Mouse (Mus musculus): ENCODE measurements around the gene Ppp3r1. TPM values are rescaled to one million over a fixed set of nuclear protein-coding genes. Genes with fewer than 3 reads are reported as not detected.
"Not testable (repeated sequence)": the region's sequence is repeated elsewhere in the genome, so short reads cannot be mapped to it uniquely, and the experiment has no call there.

The Ppp3r1 gene
- total RNA-seq, 2 experiments from 2014 or later: 137 to 146 TPM

- DNase-seq (ENCODE audit: low spot score): no peak
Measured at GRCm38 (mm10) chr11:17199840-17200501, 40.9 kb downstream of the Ppp3r1 start.

GRCm38 (mm10) chr11:17200936-17201335 is 41.9 kb downstream of the Ppp3r1 start:
- no peak for DNase-seq (ENCODE audit: low spot score)

- no peak for DNase-seq (ENCODE audit: low spot score)
Measured at GRCm38 (mm10) chr11:17202481-17202880, 43.4 kb downstream of the Ppp3r1 start.

GRCm38 (mm10) chr11:17211258-17212140 is 52.4 kb downstream of the Ppp3r1 start, which contains the start of gene Pno1:
Gene Pno1, minus strand, starts transcription at chr11:17211568.
- DNase-seq (ENCODE audit: low spot score): peak; percentile 97

GRCm38 (mm10) chr11:17212141-17212495 is 53.1 kb downstream of the Ppp3r1 start:
- DNase-seq (ENCODE audit: low spot score): no peak

GRCm38 (mm10) chr11:17212903-17213509 is 53.9 kb downstream of the Ppp3r1 start:
- no peak for DNase-seq (ENCODE audit: low spot score)

- no peak for DNase-seq (ENCODE audit: low spot score)
Measured at GRCm38 (mm10) chr11:17215475-17215874, 56.4 kb downstream of the Ppp3r1 start.

- no peak for DNase-seq (ENCODE audit: low spot score)
Measured at GRCm38 (mm10) chr11:17221126-17221525, 62.1 kb downstream of the Ppp3r1 start.

- no peak for DNase-seq (ENCODE audit: low spot score)
Measured at GRCm38 (mm10) chr11:17232792-17233191, 73.7 kb downstream of the Ppp3r1 start.

- DNase-seq (ENCODE audit: low spot score): no peak
Measured at GRCm38 (mm10) chr11:17236449-17237037, 77.5 kb downstream of the Ppp3r1 start.

- not testable (repeated sequence) for DNase-seq (ENCODE audit: low spot score)
Measured at GRCm38 (mm10) chr11:17238598-17238997, 79.5 kb downstream of the Ppp3r1 start.

GRCm38 (mm10) chr11:17248715-17249114 is 89.7 kb downstream of the Ppp3r1 start:
- no peak for DNase-seq (ENCODE audit: low spot score)

Other genes starting within 250 kb of the Ppp3r1 start
- under 1 TPM; 0.09 to 0.39 TPM for gene Fbxo48, start 207.9 kb upstream of the Ppp3r1 start, total RNA-seq (2021)
- gene Cnrip1, start 107.7 kb upstream of the Ppp3r1 start, total RNA-seq (2021): 1 to 10 TPM; 2.6 to 2.8 TPM
- gene Plek, start 106.9 kb upstream of the Ppp3r1 start, total RNA-seq (2021): 1 to 10 TPM in 1 of 2 experiments, under 1 TPM in 1; 0.64 to 1.4 TPM
- gene Wdr92, start 22.8 kb downstream of the Ppp3r1 start, total RNA-seq (2021): 1 to 10 TPM; 7.5 to 9.0 TPM
- 10 to 100 TPM; 53.3 to 53.4 TPM for gene Pno1, start 52.3 kb downstream of the Ppp3r1 start, total RNA-seq (2021)
- 10 to 100 TPM; 33.1 to 35.7 TPM for gene C1d, start 98.3 kb downstream of the Ppp3r1 start, total RNA-seq (2021)

All from gastrocnemius, adult 18-20 months (tissue).